Mouse (Mus musculus) G1E (cell line): ENCODE measurements at regions not wholly inside any gene's neighbourhood (a gene's known extent, or its start where the extent isn't known, plus 50 kb on each side); places are given as distances from the start of the nearest gene placed in this dataset.
A peak's percentile ranks its signal among the peaks of the same experiment; 100 is the strongest.

Source experiments
- ATAC-seq: 2 replicates; pipeline ENCODE4 v1.8.0; 2016; ENCODE audit warnings: mild to moderate bottlenecking; ENCODE audit not compliant: insufficient number of reproducible peaks, poor library complexity, low FRiP score, severe bottlenecking; ENCODE audit errors: extremely low read depth
- DNase-seq: peaks from one replicate; pipeline ENCODE4 v3.0.0; 2012; ENCODE audit warnings: low spot score
- H3K27me3 ChIP-seq: 2 replicates; pipeline ENCODE4 v1.6.1; 2012; ENCODE audit warnings: mild to moderate bottlenecking, low read length, inconsistent platforms; ENCODE audit not compliant: insufficient read depth
- H3K36me3 ChIP-seq: replicated peaks from 2 replicates; pipeline ENCODE3; 2012; ENCODE audit warnings: mild to moderate bottlenecking, inconsistent platforms
- H3K4me1 ChIP-seq: 2 replicates; pipeline ENCODE4 v1.6.1; 2012; ENCODE audit warnings: low read depth, low read length, inconsistent platforms, mixed read lengths; ENCODE audit not compliant: insufficient read depth
- H3K4me3 ChIP-seq: 2 replicates; pipeline ENCODE4 v1.5.1; 2012; ENCODE audit warnings: low read depth, mild to moderate bottlenecking, inconsistent platforms, low read length, moderate library complexity, mixed read lengths
- H3K9me3 ChIP-seq: replicated peaks from 2 replicates; pipeline ENCODE4 v1.6.1; 2012; ENCODE audit warnings: inconsistent platforms
- CTCF ChIP-seq: IDR thresholded peaks from 2 replicates; pipeline ENCODE4 v1.5.1; 2012; ENCODE audit warnings: low read depth, low read length, inconsistent platforms, mixed read lengths
- GATA1 ChIP-seq: IDR thresholded peaks from 2 replicates; pipeline ENCODE4 v1.6.1; 2012; ENCODE audit warnings: borderline replicate concordance, low read length, inconsistent platforms, mixed read lengths
- GATA2 ChIP-seq: IDR thresholded peaks from 2 replicates; pipeline ENCODE4 v1.6.1; 2012; ENCODE audit warnings: low read depth, low read length, inconsistent platforms, borderline replicate concordance
- POLR2AphosphoS5 ChIP-seq: IDR thresholded peaks from 2 replicates; pipeline ENCODE4 v1.6.1; 2012; ENCODE audit warnings: low read depth, low read length, inconsistent platforms; ENCODE audit not compliant: insufficient replicate concordance
- TAL1 ChIP-seq: conservative IDR thresholded peaks from 2 replicates; pipeline ENCODE4 v1.6.1; 2012; ENCODE audit warnings: low read depth, low read length, inconsistent platforms, mixed read lengths

GRCm38 (mm10) chr8:126839712-126840355, 105.8 kb downstream of the Tomm20 start:
- no peak for TF ChIP-seq GATA2
- no peak for TF ChIP-seq GATA1
- TF ChIP-seq TAL1: no peak
- TF ChIP-seq POLR2AphosphoS5: no peak
- TF ChIP-seq CTCF: no peak
- H3K4me1 ChIP-seq: peaks cover 64% of the 10 kb centered on the region
- ATAC-seq (peak; percentile 67), DNase-seq (no peak)
- no peaks in the 10 kb centered on the region for H3K9me3 ChIP-seq
- H3K36me3 ChIP-seq: no peaks in the 10 kb centered on the region
- H3K4me3 ChIP-seq: peak overlapping the region; percentile 53; the same call in 1 of the 2 replicates
- H3K27me3 ChIP-seq: no peaks in the 10 kb centered on the region

- Histone ChIP-seq H3K4me1 (peaks cover 61% of the 10 kb centered on the region), H3K4me3 (peak overlapping the region; percentile 39; the same call in 1 of the 2 replicates), H3K9me3 (no peaks in the 10 kb centered on the region), H3K27me3 (no peaks in the 10 kb centered on the region), H3K36me3 (no peaks in the 10 kb centered on the region)
- TF ChIP-seq CTCF (no peak), TAL1 (no peak), GATA1 (no peak), POLR2AphosphoS5 (no peak), GATA2 (no peak)
- ATAC-seq (peak; percentile 66), DNase-seq (no peak)
Measured at GRCm38 (mm10) chr8:126839039-126839711, 106.5 kb downstream of the Tomm20 start.

- no peaks in the 10 kb centered on the region for H3K36me3 ChIP-seq
- DNase-seq (no peak), ATAC-seq (no peak)
- TF ChIP-seq GATA1: no peak
- no peak for TF ChIP-seq POLR2AphosphoS5
- no peak overlapping the region for H3K4me3 ChIP-seq
- no peaks in the 10 kb centered on the region for H3K9me3 ChIP-seq
- H3K27me3 ChIP-seq: no peaks in the 10 kb centered on the region
- H3K4me1 ChIP-seq: peaks cover 63% of the 10 kb centered on the region
Measured at GRCm38 (mm10) chr8:126838228-126838627, 107.4 kb downstream of the Tomm20 start.

GRCm38 (mm10) chr8:126837318-126838025, 108.2 kb downstream of the Tomm20 start:
- Histone ChIP-seq H3K27me3 (no peaks in the 10 kb centered on the region), H3K4me3 (no peak overlapping the region), H3K4me1 (peaks cover 64% of the 10 kb centered on the region), H3K9me3 (no peaks in the 10 kb centered on the region), H3K36me3 (no peaks in the 10 kb centered on the region)
- no peak for DNase-seq
- no peak for ATAC-seq
- TF ChIP-seq TAL1 (no peak), GATA2 (no peak), POLR2AphosphoS5 (no peak), GATA1 (no peak), CTCF (no peak)

- Histone ChIP-seq H3K4me3 (no peak overlapping the region), H3K9me3 (no peaks in the 10 kb centered on the region), H3K4me1 (peaks cover 71% of the 10 kb centered on the region), H3K27me3 (no peaks in the 10 kb centered on the region), H3K36me3 (no peaks in the 10 kb centered on the region)
- DNase-seq (no peak), ATAC-seq (no peak)
- TF ChIP-seq CTCF (no peak), GATA2 (no peak), POLR2AphosphoS5 (no peak), GATA1 (no peak), TAL1 (no peak)
Measured at GRCm38 (mm10) chr8:126835554-126835953, 110.1 kb downstream of the Tomm20 start.
